Mouse (Mus musculus) cortical plate, adult 2 months (tissue): ENCODE data around the gene Fam169b.

Experiments used
- CTCF ChIP-seq: fragments of 200-500 bp; IDR thresholded peaks from 2 replicates; pipeline ENCODE4 v1.5.1; 2011; ENCODE audit warnings: mild to moderate bottlenecking, control low read depth, low read length; ENCODE audit not compliant: insufficient read depth; ENCODE audit errors: extremely low read depth
- POLR2A ChIP-seq: fragments of 200-500 bp; IDR thresholded peaks from 2 replicates; pipeline ENCODE4 v1.6.1; 2011; ENCODE audit warnings: mild to moderate bottlenecking, low read length, control low read depth; ENCODE audit not compliant: insufficient read depth; ENCODE audit errors: extremely low read depth

DNA sequence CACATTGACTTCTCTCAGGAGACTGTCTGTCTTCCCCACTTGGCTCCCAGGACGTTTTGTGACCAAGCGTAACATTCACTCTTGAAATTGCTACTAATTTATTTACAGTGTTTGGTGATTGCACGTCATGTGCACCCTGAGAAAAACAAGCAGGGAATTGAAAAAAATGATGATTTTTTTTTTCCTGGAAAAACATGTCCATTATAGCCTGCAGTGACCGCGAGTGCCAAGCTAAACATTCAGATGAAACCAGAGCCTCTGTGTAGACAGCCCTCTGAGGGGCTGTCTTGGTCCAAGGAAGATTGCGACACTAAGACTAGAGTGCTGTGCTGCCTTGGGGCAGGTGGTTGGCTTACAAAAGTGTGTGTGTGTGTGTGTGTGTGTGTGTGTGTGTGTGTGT, 37.8 kb downstream of the Fam169b start:
- TF ChIP-seq CTCF (no peak), POLR2A (no peak)
